In genomic region chr2:78804931-78805330, GRCm38 (mm10) we compare ENCODE assay signal across 33 mouse cellular contexts.
DNase-seq lines count a peak whose midpoint lies in the region; ATAC-seq and TF ChIP-seq lines count a peak whose summit lies in the region.
"Had no signal": no experiment of that assay in that cellular context is flagged by ENCODE, and none has a peak within 500 bp of the region (broad histone marks: within the 10 kb centered on the region; RNA-seq: fewer than 3 reads in every experiment).

No protein-coding gene starts in this region.

- no peak for TF ChIP-seq EP300 in liver, postnatal 0 days (IDR thresholded peaks at IDR 0.05; ENCODE audit: low read depth)
- peak; percentile 44; the same call in 1 of the 2 replicates for TF ChIP-seq EP300 in liver, embryonic 14.5 days (IDR thresholded peaks at IDR 0.05; ENCODE audit: low read depth)

- H3K4me3 ChIP-seq in liver, embryonic 11.5 days (ENCODE audit: low read depth, low read length) = no peak overlapping the region
- H3K4me3 ChIP-seq in liver, postnatal 0 days (ENCODE audit: low read depth, low read length) = no peak overlapping the region
- no peak overlapping the region for H3K4me3 ChIP-seq in liver, embryonic 14.5 days (ENCODE audit: insufficient read depth in 1 of 2, low read depth in 2 of 2, low read length in 2 of 2)
- H3K4me3 ChIP-seq: embryonic facial prominence, embryonic 10.5 days; embryonic facial prominence, embryonic 13.5 days; erythroblast, embryonic 14.5 days; forebrain, embryonic 10.5 days; forebrain, embryonic 13.5 days; gastrocnemius, adult 2 months; heart, adult 2 months; heart, embryonic 10.5 days; heart, embryonic 13.5 days; hindbrain, embryonic 10.5 days had no signal

- H3K27me3 ChIP-seq in liver, embryonic 11.5 days (replicated peaks; ENCODE audit: control insufficient read depth, insufficient read depth, low read length) = no peaks in the 10 kb centered on the region
- H3K27me3 ChIP-seq in liver, postnatal 0 days (ENCODE audit: insufficient read depth, low read length) = no peaks in the 10 kb centered on the region
- no peaks in the 10 kb centered on the region for H3K27me3 ChIP-seq in liver, embryonic 14.5 days (ENCODE audit: control insufficient read depth, insufficient read depth, low read length)
- H3K27me3 ChIP-seq: CH12.LX; embryonic facial prominence, embryonic 13.5 days; forebrain, embryonic 13.5 days; heart, embryonic 13.5 days had no signal

- H3K9me3 ChIP-seq in liver, embryonic 11.5 days (ENCODE audit: control insufficient read depth, low read length) = no peaks in the 10 kb centered on the region
- no peaks in the 10 kb centered on the region for H3K9me3 ChIP-seq in liver, postnatal 0 days (ENCODE audit: low read length)
- H3K9me3 ChIP-seq in liver, embryonic 14.5 days (ENCODE audit: control insufficient read depth, low read length) = no peaks in the 10 kb centered on the region
- H3K9me3 ChIP-seq: embryonic facial prominence, embryonic 10.5 days; embryonic facial prominence, embryonic 13.5 days; forebrain, embryonic 10.5 days; forebrain, embryonic 13.5 days; heart, embryonic 10.5 days; heart, embryonic 13.5 days; hindbrain, embryonic 10.5 days had no signal

- no peak overlapping the region for H3K27ac ChIP-seq in liver, embryonic 11.5 days (ENCODE audit: low read depth, low read length)
- no peak overlapping the region for H3K27ac ChIP-seq in liver, postnatal 0 days (ENCODE audit: low read depth)
- H3K27ac ChIP-seq in liver, embryonic 14.5 days = no peak overlapping the region
- H3K27ac ChIP-seq: embryonic facial prominence, embryonic 10.5 days; embryonic facial prominence, embryonic 13.5 days; forebrain, embryonic 10.5 days; forebrain, embryonic 13.5 days; gastrocnemius, adult 2 months; heart, adult 2 months; heart, embryonic 10.5 days; heart, embryonic 13.5 days; hindbrain, embryonic 10.5 days; hindbrain, embryonic 14.5 days; hindbrain, postnatal 0 days had no signal

- 77% methylated on average over 3 of the region's 3 CpGs for WGBS in liver, embryonic 11.5 days
- WGBS in liver, postnatal 0 days (ENCODE audit: insufficient replicate concordance) = 66% methylated on average over 3 of the region's 3 CpGs
- WGBS in liver, embryonic 14.5 days (ENCODE audit: insufficient replicate concordance) = 54% methylated on average over 3 of the region's 3 CpGs

- no peaks in the 10 kb centered on the region for H3K36me3 ChIP-seq in liver, embryonic 11.5 days (ENCODE audit: control insufficient read depth, insufficient read depth, low read length)
- H3K36me3 ChIP-seq in liver, postnatal 0 days (replicated peaks; ENCODE audit: insufficient read depth, low read length) = no peaks in the 10 kb centered on the region
- no peaks in the 10 kb centered on the region for H3K36me3 ChIP-seq in liver, embryonic 14.5 days (replicated peaks; ENCODE audit: control insufficient read depth, insufficient read depth, low read depth)
- H3K36me3 ChIP-seq: embryonic facial prominence, embryonic 10.5 days; embryonic facial prominence, embryonic 13.5 days; forebrain, embryonic 10.5 days; heart, embryonic 10.5 days; heart, embryonic 13.5 days; hindbrain, embryonic 10.5 days had no signal

- no peak overlapping the region for H3K4me2 ChIP-seq in liver, embryonic 11.5 days
- H3K4me2 ChIP-seq in liver, postnatal 0 days (ENCODE audit: low read depth, low read length) = no peak overlapping the region
- H3K4me2 ChIP-seq in liver, embryonic 14.5 days (ENCODE audit: low read depth) = no peak overlapping the region
- H3K4me2 ChIP-seq: embryonic facial prominence, embryonic 13.5 days; forebrain, embryonic 13.5 days; heart, embryonic 13.5 days; hindbrain, embryonic 14.5 days had no signal

- H3K9ac ChIP-seq in liver, embryonic 11.5 days (ENCODE audit: low read depth, low read length) = no peak overlapping the region
- no peak overlapping the region for H3K9ac ChIP-seq in liver, postnatal 0 days (replicated peaks)
- no peak overlapping the region for H3K9ac ChIP-seq in liver, embryonic 14.5 days (replicated peaks)
- H3K9ac ChIP-seq: embryonic facial prominence, embryonic 13.5 days; forebrain, embryonic 13.5 days; heart, embryonic 13.5 days; hindbrain, embryonic 14.5 days had no signal

- ATAC-seq in liver, embryonic 11.5 days (replicated peaks; ENCODE audit: low FRiP score) = peak; percentile 29; the same call in 1 of the 2 replicates
- ATAC-seq in liver, postnatal 0 days = no peak
- ATAC-seq in liver, embryonic 14.5 days (ENCODE audit: insufficient read depth) = peak; percentile 62
- ATAC-seq in megakaryocyte progenitor cell, adult 5-6 weeks (replicated peaks; ENCODE audit: poor library complexity) = peak; percentile 57
- ATAC-seq: forebrain, embryonic 13.5 days; forebrain, embryonic 16.5 days; hindbrain, postnatal 0 days; inflammation-experienced regulatory T-cells, adult 6 months had no signal

- no peak for DNase-seq in liver, embryonic 11.5 days (ENCODE audit: low spot score)
- no peak for DNase-seq in liver, postnatal 0 days
- peak; percentile 26 for DNase-seq in c-Kit-positive CD71-positive TER-119-positive erythroid progenitor cells, embryonic 14.5 days (ENCODE audit: low spot score)
- DNase-seq in liver, embryonic 14.5 days (ENCODE audit: low read depth in 3 of 3, low spot score in 3 of 3) = peak in 1 of 3 experiments; percentile 2
- DNase-seq in frontal cortex, postnatal 14 days (ENCODE audit: low spot score in 2 of 2) = no peak
- DNase-seq in right cerebral cortex, postnatal 10 days (ENCODE audit: low spot score in 2 of 2) = no peak
- no peak for DNase-seq in kidney, postnatal 4 days
- DNase-seq: adrenal gland, adult 2 months; adrenal gland, postnatal 14 days; B cell, adult 2 months; cerebellum, adult 11-12 months; cerebellum, adult 8-10 months; cerebellum, postnatal 10 days; cerebellum, postnatal 36 days; embryo, embryonic 11 days; gastrocnemius, adult 2 months; gastrocnemius, postnatal 25 days; heart, adult 2 months; heart, postnatal 36 days had no signal

- TF ChIP-seq CTCF in liver, postnatal 0 days (IDR thresholded peaks at IDR 0.05; ENCODE audit: low read depth) = no peak
- no peak for TF ChIP-seq CTCF in liver, embryonic 14.5 days (IDR thresholded peaks at IDR 0.05; ENCODE audit: low read depth)

- no peaks in the 10 kb centered on the region for H3K4me1 ChIP-seq in liver, embryonic 11.5 days (replicated peaks; ENCODE audit: control insufficient read depth, insufficient read depth, low read length)
- no peaks in the 10 kb centered on the region for H3K4me1 ChIP-seq in liver, postnatal 0 days (ENCODE audit: insufficient read depth)
- peaks cover 14 to 22% of the 10 kb centered on the region in 2 experiments for H3K4me1 ChIP-seq in liver, embryonic 14.5 days (replicated peaks; ENCODE audit: control insufficient read depth in 2 of 2, insufficient read depth in 2 of 2, low read length in 1 of 2)
- H3K4me1 ChIP-seq: embryonic facial prominence, embryonic 10.5 days; embryonic facial prominence, embryonic 13.5 days; forebrain, embryonic 10.5 days; forebrain, embryonic 13.5 days; heart, embryonic 10.5 days; heart, embryonic 13.5 days; hindbrain, embryonic 10.5 days had no signal
